Mouse (Mus musculus): ENCODE data around the gene Tmem141.

The Tmem141 gene

DNA sequence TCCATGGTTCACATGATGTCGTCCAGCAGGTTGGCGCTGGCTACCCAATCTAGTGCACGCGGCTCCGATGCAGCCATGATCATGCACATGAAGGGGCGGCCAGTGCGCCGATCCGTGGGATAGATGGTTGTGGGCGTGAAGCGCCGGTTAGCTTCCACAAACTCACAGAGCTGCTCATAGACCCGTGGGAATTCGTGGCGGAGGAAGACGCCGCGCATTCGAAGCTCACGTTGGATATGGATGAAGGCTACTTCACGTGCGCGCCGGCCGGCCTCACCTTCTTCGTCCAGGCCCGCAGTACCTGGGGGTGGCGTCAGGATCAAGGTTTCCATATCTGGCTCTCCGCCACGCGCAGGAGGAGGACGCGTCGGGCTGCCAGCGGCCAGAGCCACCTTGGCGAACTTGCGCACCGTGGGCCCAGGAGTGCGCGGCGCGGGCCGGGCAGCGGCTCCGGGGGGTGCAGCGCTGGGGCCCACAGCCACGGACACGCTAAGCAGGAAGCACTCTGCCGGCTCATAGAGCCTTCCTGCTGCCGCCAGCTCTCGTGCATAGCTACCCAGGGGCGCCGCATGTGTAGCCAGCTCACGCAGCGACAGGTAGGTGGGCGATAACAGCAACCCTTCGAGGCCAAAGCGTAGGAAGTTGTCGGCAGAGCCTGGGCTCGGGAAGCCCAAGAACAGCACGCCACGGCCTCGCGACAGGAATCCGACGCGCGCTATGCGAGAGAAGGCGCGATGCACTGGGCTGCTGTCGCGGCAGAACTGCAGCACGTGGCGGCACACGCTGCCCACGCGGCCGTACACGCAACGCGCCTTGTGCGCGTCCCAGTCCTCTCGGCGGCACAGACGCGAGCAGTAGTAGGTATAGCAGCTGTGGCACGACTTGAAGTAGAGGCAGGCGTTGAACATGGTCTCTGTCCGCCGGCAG, 44.6 kb downstream of the Tmem141 start:
- peak; percentile 31 for DNase-seq

DNA sequence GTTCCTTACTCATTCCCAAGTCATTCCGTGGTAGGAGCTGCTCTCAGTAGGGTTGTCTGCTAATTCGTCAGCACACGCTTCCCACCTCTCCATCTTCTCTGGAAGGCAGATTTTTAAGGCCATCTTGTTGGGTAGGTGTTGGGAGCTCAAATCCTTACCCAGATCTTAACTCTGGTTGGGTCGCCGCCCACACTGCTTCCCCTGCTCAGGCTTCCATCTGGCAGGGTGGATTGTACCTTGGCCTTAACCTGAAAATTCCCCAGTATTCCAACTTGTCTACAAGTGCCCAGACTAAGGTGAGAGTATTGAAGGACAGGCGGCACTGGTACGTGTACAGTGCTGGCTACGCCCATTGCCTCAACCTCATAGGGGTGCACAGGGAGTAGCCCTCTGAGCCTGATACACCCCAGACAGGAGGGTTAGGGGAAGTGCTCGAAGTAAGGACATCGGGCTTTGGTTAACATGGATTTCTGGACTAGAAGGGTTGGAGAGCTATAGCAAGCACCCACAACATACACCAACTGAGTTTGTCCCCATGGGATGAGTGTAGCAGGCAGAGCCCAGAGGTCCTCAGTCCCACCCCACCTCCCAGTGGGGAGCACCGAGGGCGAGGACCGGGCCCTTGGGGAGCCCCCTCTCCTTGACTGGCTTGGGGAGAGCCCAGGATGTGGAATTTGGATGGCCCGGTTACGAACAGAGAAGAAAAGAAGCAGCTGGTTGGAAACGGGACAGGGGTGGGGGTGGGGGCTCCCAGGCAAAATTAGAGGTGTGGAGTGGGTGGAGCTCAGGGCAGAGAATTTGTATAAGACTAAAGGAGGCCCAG, 45.6 kb downstream of the Tmem141 start:
- no peak for DNase-seq

DNA sequence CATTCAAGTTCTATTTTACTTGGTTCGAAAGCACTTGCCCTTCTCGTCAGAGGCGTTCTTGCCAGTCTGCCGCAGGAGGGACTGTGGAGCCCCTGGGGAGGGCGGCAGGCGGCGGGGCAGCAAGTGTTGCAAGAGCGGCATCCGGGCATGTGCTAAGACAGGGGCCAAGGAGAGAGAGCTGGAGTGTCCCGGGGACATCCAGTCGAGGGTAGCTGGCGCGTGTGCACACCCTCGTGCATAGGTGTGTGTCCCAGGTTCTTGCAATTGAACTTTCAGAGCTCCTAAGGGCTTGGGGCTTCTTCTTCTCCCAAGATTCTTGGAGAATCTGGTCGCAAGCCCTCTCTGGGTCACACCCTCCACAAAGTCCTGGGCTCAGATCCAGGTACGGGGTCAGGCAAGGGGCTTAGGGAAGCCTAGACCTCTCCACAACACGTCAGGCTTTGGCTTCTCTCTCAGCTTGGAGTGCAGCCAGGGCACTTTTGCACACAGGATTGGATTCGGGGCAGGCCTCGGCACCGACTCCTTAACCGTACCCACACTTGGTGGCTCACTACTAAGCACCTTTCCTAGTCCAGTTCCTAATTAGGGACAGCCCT, 46.3 kb downstream of the Tmem141 start:
- DNase-seq, result peak; percentile 78

DNA sequence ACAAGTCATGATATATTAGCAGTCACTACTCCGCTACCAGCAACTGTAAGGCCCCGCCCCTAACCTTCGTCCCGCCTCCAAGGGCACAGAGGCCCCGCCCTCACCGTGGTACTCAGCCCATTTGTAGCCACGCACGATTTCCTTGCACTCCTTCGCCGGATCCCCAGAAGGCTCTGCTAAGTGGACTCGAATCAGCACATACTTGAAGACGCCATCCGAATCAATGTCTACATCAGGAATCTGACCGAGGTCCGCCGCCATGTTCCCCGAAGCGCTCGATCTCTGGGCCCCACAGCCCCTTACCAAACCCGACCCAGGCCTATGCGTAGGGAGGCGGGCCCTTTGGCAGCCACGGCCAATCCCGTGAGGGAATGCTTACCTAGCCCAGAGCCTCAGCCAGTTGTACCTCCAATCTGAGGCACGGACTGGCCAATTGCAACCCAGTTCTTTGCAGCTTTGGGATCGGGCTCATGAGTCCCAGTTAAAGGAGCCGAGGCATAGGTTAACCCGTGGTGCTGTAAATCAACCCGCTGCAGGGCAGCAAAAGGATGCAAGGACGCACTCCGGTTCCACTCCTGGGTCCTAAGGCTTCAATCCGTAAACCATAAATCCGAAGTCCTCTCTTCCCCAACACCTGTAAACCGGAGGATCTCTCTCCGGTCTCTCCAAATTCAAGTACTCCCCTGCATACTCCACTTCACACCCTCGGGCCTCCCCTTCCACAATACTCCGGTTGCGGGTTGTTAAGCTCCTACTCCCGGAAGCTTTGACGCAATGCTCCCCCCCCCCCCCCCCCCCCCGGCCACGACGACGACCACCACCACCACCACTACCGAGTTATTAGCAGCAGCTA, 47.0 kb downstream of the Tmem141 start, which contains the start of the genes Mamdc4 and Phpt1:
Mamdc4 (minus strand) TSS at position 267 of the 853 bp plus-strand sequence.
Phpt1 (minus strand) TSS at position 646 of the 853 bp plus-strand sequence.
- DNase-seq, result peak; percentile 96

DNA sequence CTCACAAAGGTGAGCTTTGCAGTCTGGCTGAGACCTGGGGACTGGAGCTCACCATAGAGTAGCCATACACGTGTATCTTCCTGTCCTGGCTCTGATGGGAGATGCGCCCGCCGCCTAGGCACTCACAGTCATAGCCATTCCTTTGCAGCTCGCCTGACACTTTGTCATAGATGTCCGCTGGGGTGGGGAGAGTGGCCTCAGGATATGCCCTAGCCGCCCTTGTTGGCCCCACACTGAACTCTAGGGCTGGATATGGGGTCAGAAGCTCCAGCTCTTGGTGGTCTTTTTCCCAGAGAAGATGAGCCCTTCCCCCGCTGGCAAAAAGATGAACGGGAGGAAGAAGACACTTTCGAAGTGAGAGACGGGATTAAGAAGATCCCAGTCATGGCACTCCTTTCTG, 47.7 kb downstream of the Tmem141 start:
- DNase-seq, result no peak

DNA sequence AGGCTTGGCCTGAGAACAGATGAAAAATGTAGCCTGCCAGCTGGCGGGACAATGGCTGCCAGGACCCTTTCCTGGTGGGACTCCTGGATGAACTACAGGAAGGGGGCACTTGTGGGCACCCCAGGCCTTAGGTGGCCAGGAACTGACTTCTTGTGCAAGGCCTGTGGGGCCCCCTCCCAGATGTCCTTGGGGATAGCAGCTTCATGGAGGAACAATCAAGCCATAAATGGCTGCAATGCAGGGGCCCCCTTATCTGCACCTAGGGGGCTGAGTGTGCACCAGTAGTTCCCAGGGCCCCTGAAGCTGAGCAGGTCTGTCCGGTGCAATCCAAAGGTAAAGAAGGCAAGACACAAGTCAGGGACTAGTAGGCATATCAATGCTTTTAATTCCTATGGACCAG, 48.7 kb downstream of the Tmem141 start:
- no peak for DNase-seq

DNA sequence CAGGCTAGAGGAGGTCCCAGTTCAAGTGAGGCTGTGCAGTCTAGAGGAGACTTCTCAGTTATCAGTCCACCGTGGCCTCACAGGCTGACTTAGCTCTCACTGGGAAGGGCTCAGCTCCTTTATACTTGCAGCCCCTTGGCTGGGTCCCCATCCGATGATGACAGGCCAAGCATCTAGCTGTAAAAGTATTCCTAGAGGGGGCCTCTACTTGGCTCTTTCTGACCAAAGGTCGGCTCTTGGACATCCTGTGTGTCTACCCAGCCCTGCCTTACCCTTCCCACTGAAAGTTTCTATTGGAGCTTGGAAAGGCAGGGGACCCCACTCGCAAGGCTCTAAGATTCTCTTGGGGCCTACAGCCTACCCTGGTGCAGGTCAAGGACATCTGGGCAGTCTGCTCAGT, 50.6 kb downstream of the Tmem141 start:
- DNase-seq, result no peak
